Mouse (Mus musculus) embryo, embryonic 11.5 days (tissue): ENCODE results near the gene Ado.

Source experiments
- DNase-seq: peaks from one replicate; pipeline ENCODE4 v3.0.0-alpha.2; 2012; ENCODE audit warnings: low read depth, low spot score

Ado gene

GRCm38 (mm10) chr10:67536621-67537141 is 12.1 kb downstream of the Ado start:
- no peak for DNase-seq

- peak; percentile 68 for DNase-seq
Observed at GRCm38 (mm10) chr10:67535972-67536371, 12.8 kb downstream of the Ado start.

GRCm38 (mm10) chr10:67535256-67535655 is 13.5 kb downstream of the Ado start, which contains the start of gene Egr2:
Gene Egr2, plus strand, starts transcription at chr10:67535475.
- no peak for DNase-seq

- no peak for DNase-seq
Observed at GRCm38 (mm10) chr10:67529769-67530168, 19.0 kb downstream of the Ado start.

- DNase-seq: no peak
Observed at GRCm38 (mm10) chr10:67526435-67526834, 22.3 kb downstream of the Ado start.

GRCm38 (mm10) chr10:67524694-67525093 is 24.1 kb downstream of the Ado start:
- DNase-seq: no peak

- no peak for DNase-seq
Observed at GRCm38 (mm10) chr10:67524130-67524529, 24.6 kb downstream of the Ado start.

GRCm38 (mm10) chr10:67518733-67519132 is 30.0 kb downstream of the Ado start:
- DNase-seq: no peak

GRCm38 (mm10) chr10:67512871-67513270 is 35.9 kb downstream of the Ado start:
- no peak for DNase-seq

GRCm38 (mm10) chr10:67512211-67512610 is 36.5 kb downstream of the Ado start:
- no peak for DNase-seq

- no peak for DNase-seq
Observed at GRCm38 (mm10) chr10:67505248-67505647, 43.5 kb downstream of the Ado start.

- no peak for DNase-seq
Observed at GRCm38 (mm10) chr10:67504046-67504445, 44.7 kb downstream of the Ado start.

- DNase-seq: no peak
Observed at GRCm38 (mm10) chr10:67503320-67503995, 45.3 kb downstream of the Ado start.

GRCm38 (mm10) chr10:67497951-67498350 is 50.8 kb downstream of the Ado start:
- DNase-seq: no peak

- no peak for DNase-seq
Observed at GRCm38 (mm10) chr10:67497144-67497892, 51.4 kb downstream of the Ado start.
